Mouse (Mus musculus) embryonic facial prominence, embryonic 10.5 days (tissue): ENCODE data around the gene Ccnd3. TPM values are rescaled to one million over a fixed set of nuclear protein-coding genes. Genes with fewer than 3 reads are reported as not detected.
"Not testable (repeated sequence)": the region's sequence is repeated elsewhere in the genome, so short reads cannot be mapped to it uniquely, and the experiment has no call there.

Source experiments
- DNase-seq: peaks from one replicate; pipeline ENCODE4 v3.0.0-alpha.2; 2017; ENCODE audit warnings: low spot score
- H3K27ac ChIP-seq: fragments of 300-500 bp; sonication (generic); replicated peaks from 2 replicates; pipeline ENCODE4 v1.5.1; 2016; ENCODE audit warnings: mild to moderate bottlenecking
- H3K27me3 ChIP-seq: fragments of 300-500 bp; sonication (generic); replicated peaks from 2 replicates; pipeline ENCODE4 v1.6.1; 2016; ENCODE audit warnings: low read depth, mild to moderate bottlenecking; ENCODE audit not compliant: poor library complexity, severe bottlenecking
- H3K36me3 ChIP-seq: fragments of 300-500 bp; sonication (generic); replicated peaks from 2 replicates; pipeline ENCODE4 v1.6.1; 2016; ENCODE audit warnings: mild to moderate bottlenecking, moderate library complexity
- H3K4me1 ChIP-seq: fragments of 300-500 bp; sonication (generic); 2 replicates; pipeline ENCODE4 v1.6.1; 2016
- H3K4me3 ChIP-seq: fragments of 300-500 bp; sonication (generic); 2 replicates; pipeline ENCODE4 v1.5.1; 2016; ENCODE audit warnings: mild to moderate bottlenecking, moderate library complexity
- H3K9me3 ChIP-seq: fragments of 300-500 bp; sonication (generic); 2 replicates; pipeline ENCODE4 v1.6.1; 2016; ENCODE audit warnings: mild to moderate bottlenecking
- WGBS: fragments of 180-500 bp; shearing (Covaris S2); methylation state at CpG from one replicate; pipeline ENCODE4 v1.1.7; 2016; 5-methylcytosine and 5-hydroxymethylcytosine counted together
- polyA plus RNA-seq: library from polyadenylated mRNA; unstranded; fragments of >200 nt; fragmentation: Nextera tagmentation; extraction: Ambion mirVana; gene quantifications from 2 replicates; pipeline ENCODE4 v1.2.1, GENCODE M21; 2016

Gene Ccnd3
- polyA plus RNA-seq, 1 experiment from 2014 or later: 335 TPM

GRCm38 (mm10) chr17:47606220-47606619, 101.4 kb downstream of the Ccnd3 start:
- Histone ChIP-seq H3K4me3 (no peak overlapping the region), H3K27me3 (no peaks in the 10 kb centered on the region), H3K9me3 (no peaks in the 10 kb centered on the region), H3K27ac (no peak overlapping the region), H3K36me3 (peaks cover 80% of the 10 kb centered on the region), H3K4me1 (peaks cover 10% of the 10 kb centered on the region)
- no peak for DNase-seq
- WGBS: 74% methylated on average over 5 of the region's 5 CpGs

- Histone ChIP-seq H3K27me3 (no peaks in the 10 kb centered on the region), H3K4me3 (no peak overlapping the region), H3K4me1 (peaks cover 22% of the 10 kb centered on the region), H3K36me3 (peaks cover 69% of the 10 kb centered on the region), H3K27ac (no peak overlapping the region), H3K9me3 (no peaks in the 10 kb centered on the region)
- 91% methylated on average over 4 of the region's 4 CpGs for WGBS
- no peak for DNase-seq
These were observed 104.3 kb downstream of the Ccnd3 start for GRCm38 (mm10) chr17:47609182-47609581.

- peak within 1 kb of the TSS; percentile 84 for H3K27ac ChIP-seq
- DNase-seq: peak; percentile 96
- no peaks in the 10 kb centered on the region for H3K27me3 ChIP-seq
- peak within 1 kb of the TSS; percentile 90 for H3K4me3 ChIP-seq
- under 1% methylated on average over 59 of the region's 59 CpGs for WGBS
- H3K4me1 ChIP-seq: peaks cover 22% of the 10 kb centered on the region
- peaks cover 69% of the 10 kb centered on the region for H3K36me3 ChIP-seq
- H3K9me3 ChIP-seq: no peaks in the 10 kb centered on the region
These were observed 106.2 kb downstream of the Ccnd3 start, which contains the start of the genes Bysl, Med20 and Gm20517 for GRCm38 (mm10) chr17:47610849-47611660. Gene Bysl, minus strand, starts transcription at chr17:47611492. Gene Med20, plus strand, starts transcription at chr17:47611582. Gene Gm20517, plus strand, starts transcription at chr17:47611589.

DNA sequence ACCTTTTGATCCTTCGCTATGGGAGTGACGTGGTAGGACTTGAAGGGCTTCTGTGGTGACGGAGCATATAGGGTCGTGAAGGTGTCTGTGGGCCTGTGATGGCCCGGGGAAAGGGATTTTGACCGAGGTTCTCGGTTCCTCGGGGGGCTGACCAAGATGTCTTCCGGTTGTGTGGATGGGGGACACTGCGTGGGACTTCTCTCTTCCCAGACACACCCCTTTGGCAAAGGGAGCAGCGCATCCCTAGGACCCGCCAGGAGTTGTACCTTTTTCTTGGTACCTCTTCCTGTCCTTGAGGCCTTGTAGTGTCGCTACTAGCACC, 106.8 kb downstream of the Ccnd3 start:
- Histone ChIP-seq H3K27me3 (no peaks in the 10 kb centered on the region), H3K4me3 (peak overlapping the region; percentile 90), H3K36me3 (peaks cover 67% of the 10 kb centered on the region), H3K27ac (peak overlapping the region; percentile 84), H3K9me3 (no peaks in the 10 kb centered on the region), H3K4me1 (peaks cover 22% of the 10 kb centered on the region)
- DNase-seq: no peak
- WGBS: under 1% methylated on average over 13 of the region's 13 CpGs

GRCm38 (mm10) chr17:47614018-47614417, 109.2 kb downstream of the Ccnd3 start:
- H3K4me1 ChIP-seq: peaks cover 22% of the 10 kb centered on the region
- peaks cover 65% of the 10 kb centered on the region for H3K36me3 ChIP-seq
- WGBS: 88% methylated on average over 1 of the region's 1 CpGs
- H3K4me3 ChIP-seq: no peak overlapping the region
- no peaks in the 10 kb centered on the region for H3K9me3 ChIP-seq
- H3K27ac ChIP-seq: no peak overlapping the region
- no peak for DNase-seq
- H3K27me3 ChIP-seq: no peaks in the 10 kb centered on the region

GRCm38 (mm10) chr17:47616119-47616518, 111.3 kb downstream of the Ccnd3 start:
- Histone ChIP-seq H3K27ac (no peak overlapping the region), H3K4me1 (peaks cover 13% of the 10 kb centered on the region), H3K27me3 (no peaks in the 10 kb centered on the region), H3K4me3 (no peak overlapping the region), H3K36me3 (peaks cover 81% of the 10 kb centered on the region), H3K9me3 (no peaks in the 10 kb centered on the region)
- no peak for DNase-seq
- 95% methylated on average over 8 of the region's 8 CpGs for WGBS

GRCm38 (mm10) chr17:47616652-47617051, 111.8 kb downstream of the Ccnd3 start:
- peaks cover 86% of the 10 kb centered on the region for H3K36me3 ChIP-seq
- no peaks in the 10 kb centered on the region for H3K27me3 ChIP-seq
- 89% methylated on average over 4 of the region's 4 CpGs for WGBS

DNA sequence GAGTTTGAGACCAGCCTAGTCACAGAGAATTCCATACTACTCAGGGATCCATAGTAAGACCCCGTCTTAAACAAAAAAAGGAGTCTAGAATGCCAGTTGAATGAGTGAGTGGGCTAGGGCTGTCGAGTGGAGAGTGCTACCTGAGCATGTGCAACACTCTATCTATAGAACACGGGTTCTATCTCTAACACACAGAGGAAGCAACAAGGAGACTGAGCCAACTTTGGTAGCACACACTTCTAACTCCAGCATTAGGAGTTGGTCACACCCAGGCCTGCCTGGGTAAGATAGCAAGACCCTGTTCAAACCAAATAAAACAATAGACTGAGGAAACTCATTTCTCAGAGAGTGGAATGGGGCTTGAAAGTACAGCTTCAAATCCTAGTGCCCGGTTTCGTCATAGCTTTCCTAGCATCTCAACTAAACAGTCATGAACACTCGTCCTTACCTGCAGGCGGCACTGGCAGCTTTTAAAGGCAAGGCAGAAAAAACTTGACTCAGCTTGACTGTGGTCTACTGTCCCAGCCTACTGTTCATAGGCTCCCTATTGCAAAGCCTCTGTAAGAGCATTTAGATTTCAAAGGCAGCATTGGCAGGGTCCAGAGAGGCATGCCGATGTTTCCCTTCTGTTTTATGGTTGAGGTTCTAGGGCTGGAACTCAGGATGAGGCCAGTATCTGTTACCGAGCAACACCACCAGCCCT, 112.9 kb downstream of the Ccnd3 start:
- Histone ChIP-seq H3K4me3 (no peak overlapping the region), H3K27me3 (no peaks in the 10 kb centered on the region), H3K9me3 (no peaks in the 10 kb centered on the region), H3K27ac (no peak overlapping the region), H3K36me3 (peaks cover 95% of the 10 kb centered on the region), H3K4me1 (peaks cover 3% of the 10 kb centered on the region)
- WGBS: 90% methylated on average over 9 of the region's 9 CpGs
- DNase-seq: no peak

More at GRCm38 (mm10) chr17:47616652-47617051, 111.8 kb downstream of the Ccnd3 start:
- no peak overlapping the region for H3K27ac ChIP-seq
- H3K9me3 ChIP-seq: no peaks in the 10 kb centered on the region
- DNase-seq: no peak
- H3K4me3 ChIP-seq: no peak overlapping the region
- peaks cover 13% of the 10 kb centered on the region for H3K4me1 ChIP-seq

- Histone ChIP-seq H3K9me3 (no peaks in the 10 kb centered on the region), H3K27me3 (no peaks in the 10 kb centered on the region), H3K36me3 (peaks cover 96% of the 10 kb centered on the region), H3K4me1 (no peaks in the 10 kb centered on the region), H3K27ac (no peak overlapping the region), H3K4me3 (no peak overlapping the region)
- WGBS: 92% methylated on average over 13 of the region's 13 CpGs
- DNase-seq: no peak
These were observed 113.9 kb downstream of the Ccnd3 start for GRCm38 (mm10) chr17:47618556-47619311.

DNA sequence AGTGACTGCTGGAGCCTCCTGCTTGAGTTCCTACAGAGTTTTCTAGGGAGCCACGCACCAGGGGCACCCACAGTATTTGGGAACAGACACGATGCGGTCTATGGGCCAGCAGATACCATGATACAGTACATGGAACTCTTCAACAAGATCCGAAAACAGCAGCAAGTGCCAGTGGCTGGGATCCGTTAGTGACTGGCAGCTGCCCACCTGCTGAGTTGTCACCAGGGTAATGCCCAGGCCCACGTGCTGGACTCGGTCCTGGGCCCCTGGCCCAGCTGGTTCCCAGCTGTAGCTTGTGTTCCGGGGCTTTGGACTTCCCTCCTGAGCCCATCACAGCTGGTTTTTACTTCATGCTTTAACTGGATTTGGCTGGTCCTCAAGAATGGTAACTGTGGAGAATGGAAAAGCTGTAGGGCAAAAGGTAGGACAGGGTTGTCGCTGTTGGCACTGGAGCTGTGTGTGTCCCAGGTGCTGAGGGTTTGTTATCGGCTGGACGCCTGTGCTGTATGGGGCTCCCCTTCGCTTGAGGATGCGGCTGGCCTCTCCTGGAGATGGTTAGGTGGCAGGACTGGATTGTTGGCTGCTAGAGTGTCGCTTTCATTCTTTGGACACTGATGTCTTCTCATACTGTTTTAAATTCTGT, 118.2 kb downstream of the Ccnd3 start:
- Histone ChIP-seq H3K27ac (no peak overlapping the region), H3K27me3 (no peaks in the 10 kb centered on the region), H3K9me3 (no peaks in the 10 kb centered on the region), H3K4me3 (no peak overlapping the region), H3K36me3 (peaks cover 94% of the 10 kb centered on the region), H3K4me1 (peaks cover 2% of the 10 kb centered on the region)
- DNase-seq: no peak
- 93% methylated on average over 14 of the region's 14 CpGs for WGBS

GRCm38 (mm10) chr17:47624572-47624971, 119.7 kb downstream of the Ccnd3 start:
- H3K27me3 ChIP-seq, H3K27ac ChIP-seq, H3K9me3 ChIP-seq, DNase-seq, H3K4me3 ChIP-seq, H3K4me1 ChIP-seq: not testable (repeated sequence)
- H3K36me3 ChIP-seq: peaks cover 82% of the 10 kb centered on the region
- 88% methylated on average over 5 of the region's 5 CpGs for WGBS

- Histone ChIP-seq H3K4me3 (no peak overlapping the region), H3K36me3 (peaks cover 77% of the 10 kb centered on the region), H3K27me3 (no peaks in the 10 kb centered on the region), H3K9me3 (no peaks in the 10 kb centered on the region), H3K27ac (no peak overlapping the region), H3K4me1 (peaks cover 12% of the 10 kb centered on the region)
- no peak for DNase-seq
- WGBS: 96% methylated on average over 2 of the region's 2 CpGs
These were observed 120.2 kb downstream of the Ccnd3 start for GRCm38 (mm10) chr17:47625088-47625487.
